Mouse (Mus musculus) ovary, adult 18-20 months (tissue): ENCODE data around the gene Snrpa1.

Experiments used
- DNase-seq: peaks from one replicate; pipeline ENCODE4 v3.0.0; 2022; ENCODE audit warnings: low spot score, mixed read lengths

Snrpa1 gene

GRCm38 (mm10) chr7:66113561-66113960, 54.8 kb downstream of the Snrpa1 start:
- no peak for DNase-seq

DNA sequence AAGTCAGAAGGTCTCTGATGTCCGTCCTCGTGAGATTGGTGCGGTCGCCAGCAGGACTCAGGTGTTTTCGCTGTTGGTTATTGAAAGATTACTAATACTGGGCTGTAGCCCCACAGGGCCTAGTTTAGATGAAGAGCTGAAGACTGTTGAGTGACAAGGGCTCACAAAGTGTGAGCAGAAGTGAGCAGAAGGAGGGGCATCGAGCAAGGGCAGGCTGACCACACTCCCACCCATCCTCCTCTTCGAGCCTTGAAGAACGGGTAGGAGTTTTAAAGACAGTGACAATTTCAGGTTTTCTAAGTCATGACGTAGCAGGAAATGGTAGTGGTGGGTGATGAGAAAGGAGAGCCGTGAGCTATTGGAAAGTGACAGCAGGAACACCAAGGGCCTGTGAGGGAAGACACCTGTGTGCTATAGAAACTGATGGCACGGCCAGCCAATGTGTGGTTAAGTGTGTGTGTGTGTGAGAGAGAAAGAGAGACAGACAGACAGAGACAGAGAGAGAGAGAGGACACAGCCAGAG, 57.1 kb downstream of the Snrpa1 start:
- DNase-seq, result no peak

DNA sequence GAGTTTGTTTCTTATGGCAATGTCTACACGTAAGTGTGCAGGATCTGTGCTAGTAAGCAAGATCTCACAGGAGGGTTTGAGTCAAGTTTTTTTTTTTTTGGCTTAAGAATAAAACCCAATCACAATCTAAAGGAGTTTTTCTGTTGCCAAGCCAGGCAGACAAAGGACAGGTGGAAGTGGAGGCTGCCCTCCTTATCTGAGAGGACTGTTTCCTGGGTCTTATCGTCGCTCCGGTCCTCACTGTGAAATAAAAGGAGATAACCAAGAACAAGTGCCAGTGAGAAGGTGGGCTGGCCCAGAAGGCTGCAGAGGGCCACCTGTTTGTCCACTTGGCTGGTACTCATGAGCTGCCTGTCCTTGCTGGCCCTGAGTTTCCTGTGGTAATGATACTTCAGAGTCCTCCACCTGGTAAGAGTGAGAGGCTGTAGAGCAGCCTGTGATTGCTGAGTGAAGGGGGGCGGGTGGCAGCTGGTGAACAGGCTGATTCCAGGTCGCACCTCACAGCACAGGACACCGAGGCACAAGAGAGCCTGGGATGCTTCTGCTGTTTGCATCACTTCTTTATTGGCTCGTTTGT, 58.2 kb downstream of the Snrpa1 start:
- no peak for DNase-seq

DNA sequence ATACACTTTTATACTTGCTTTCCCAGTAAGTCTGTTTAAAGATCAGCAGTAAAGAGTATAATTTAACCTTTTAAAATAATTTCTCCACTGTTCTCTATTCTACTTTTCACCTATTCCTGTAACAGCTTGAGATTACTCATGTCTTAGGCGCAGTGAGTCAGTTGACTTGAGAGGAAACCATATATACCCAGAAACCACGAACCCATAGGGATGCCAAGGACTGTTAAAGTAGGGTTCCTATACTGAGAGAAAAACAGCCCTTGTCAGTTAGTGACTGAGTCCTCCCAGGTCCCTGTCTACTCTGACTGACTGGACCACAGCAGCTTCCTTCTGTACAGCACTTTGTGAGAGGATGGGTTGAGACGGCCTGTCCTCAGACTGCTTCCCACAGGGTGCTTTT, 59.2 kb downstream of the Snrpa1 start:
- no peak for DNase-seq

DNA sequence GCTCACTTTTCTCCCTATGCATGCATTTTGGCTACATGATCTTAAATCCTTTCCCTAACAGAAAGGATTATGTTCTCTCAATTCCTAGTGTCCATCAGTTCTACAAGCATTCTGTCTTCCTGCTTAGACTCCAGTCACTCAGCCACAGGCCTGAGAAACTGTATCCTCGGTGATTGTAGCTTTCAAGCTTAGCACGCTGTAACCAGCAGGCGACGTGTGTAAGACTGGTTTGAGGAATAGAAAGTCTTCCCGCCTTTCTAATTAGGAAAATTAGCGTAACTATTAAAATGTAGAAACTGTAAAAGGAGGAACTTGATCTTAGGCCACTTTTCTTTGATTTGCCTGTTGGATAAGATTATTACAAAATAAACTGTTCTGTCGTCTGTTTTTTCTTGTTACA, 60.0 kb downstream of the Snrpa1 start:
- no peak for DNase-seq

- no peak for DNase-seq
These were observed 61.3 kb downstream of the Snrpa1 start for GRCm38 (mm10) chr7:66120139-66120538.

- DNase-seq, result no peak
These were observed 62.0 kb downstream of the Snrpa1 start for GRCm38 (mm10) chr7:66120702-66121396.
